Mouse (Mus musculus): ENCODE data around the gene Kcnd1. TPM values are rescaled to one million over a fixed set of nuclear protein-coding genes. Genes with fewer than 3 reads are reported as not detected.
A peak's percentile ranks its signal among the peaks of the same experiment; 100 is the strongest.

The Kcnd1 gene
- polyA plus RNA-seq (2015; fragmentation: Nextera tagmentation; extraction: Ambion mirVana), result 0.18 and 0.37 TPM in 2 replicates

DNA sequence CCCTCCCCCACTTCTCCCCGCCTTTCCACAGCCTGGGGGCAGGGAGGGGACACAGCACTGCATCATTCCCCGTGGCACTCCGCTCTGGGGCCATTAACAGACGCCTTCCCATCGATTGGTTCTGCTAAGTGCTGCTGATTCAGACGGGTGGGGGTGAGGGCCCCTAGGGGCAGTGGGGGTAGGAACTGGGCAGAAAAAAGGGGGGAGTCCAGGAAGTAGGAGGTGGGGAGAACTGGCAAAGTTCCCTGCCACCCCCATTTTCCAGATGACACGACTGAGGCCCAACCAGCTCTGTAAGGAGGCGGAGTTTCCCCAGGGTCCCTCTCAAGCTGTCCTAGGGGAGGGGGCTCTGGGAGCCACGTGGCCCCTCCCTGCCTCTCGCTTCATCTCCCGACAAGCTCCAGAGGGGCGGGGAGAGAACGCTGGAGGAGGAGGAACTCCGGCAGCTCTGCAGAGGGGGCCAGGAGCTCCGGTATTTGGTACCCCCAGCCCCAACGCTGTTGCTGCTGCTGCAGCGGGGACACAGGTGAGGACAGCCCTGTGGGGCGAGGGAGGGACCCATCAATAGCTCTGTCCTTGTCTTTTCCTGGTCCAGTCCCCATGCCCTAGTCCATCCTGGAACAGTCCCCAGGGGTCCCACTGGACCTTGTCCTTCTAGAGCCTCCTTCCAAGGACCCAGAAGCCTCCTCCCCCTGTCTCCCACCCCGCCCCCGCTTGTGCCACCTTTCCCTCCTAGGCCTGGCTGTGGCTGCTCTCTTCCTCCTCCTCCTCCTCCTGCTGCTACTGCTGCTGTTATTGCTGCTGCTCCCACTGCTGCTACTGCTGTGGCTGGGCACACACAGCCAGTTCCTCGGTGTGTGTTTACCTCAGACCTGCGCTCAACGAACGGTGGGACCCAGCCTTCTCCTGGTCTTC, at the start of gene Kcnd1:
Gene Kcnd1 (plus strand): TSS at position 425 of the 915 bp plus-strand sequence.
- peak; percentile 22; the same call in 1 of the 2 replicates for ATAC-seq (ENCODE audit: insufficient read depth)

DNA sequence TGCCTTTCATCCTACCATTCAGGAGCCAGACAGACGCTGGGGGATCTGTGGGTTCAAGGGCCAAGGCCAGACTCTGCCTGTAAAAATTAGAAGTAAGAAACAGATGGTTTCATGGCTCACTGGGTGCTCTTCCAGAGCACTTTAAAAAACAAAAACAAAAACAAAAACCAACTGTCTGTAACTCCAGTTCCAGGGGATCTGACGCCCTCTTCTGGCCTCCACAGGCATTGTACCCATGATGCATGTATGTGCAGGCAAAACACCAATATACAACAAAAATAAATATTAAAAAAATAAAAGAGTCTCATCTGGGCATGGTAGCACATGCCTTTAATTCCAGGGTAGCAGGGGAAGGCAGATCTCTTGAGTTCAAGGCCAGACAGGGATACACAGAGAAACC, 49.3 kb upstream of the Kcnd1 start:
- H3K36me3 ChIP-seq (replicated peaks), result peaks cover 30% of the 10 kb centered on the region
- 35% methylated on average over 2 of the region's 2 CpGs for WGBS (ENCODE audit: insufficient replicate concordance)
- no peak overlapping the region for H3K27ac ChIP-seq (replicated peaks)
- H3K27me3 ChIP-seq, result no peaks in the 10 kb centered on the region
- H3K4me3 ChIP-seq (replicated peaks), result no peak overlapping the region
- H3K9ac ChIP-seq, result no peak overlapping the region
- ATAC-seq (ENCODE audit: insufficient read depth), result no peak
- no peaks in the 10 kb centered on the region for H3K9me3 ChIP-seq (replicated peaks)
- H3K4me2 ChIP-seq, result no peak overlapping the region
- peaks cover 22% of the 10 kb centered on the region for H3K4me1 ChIP-seq (replicated peaks)

More for the DNA sequence above, at the start of gene Kcnd1:
- peak within 1 kb of the TSS; percentile 45 for H3K4me2 ChIP-seq
- WGBS (ENCODE audit: insufficient replicate concordance), result 15% methylated on average over 24 of the region's 24 CpGs
- peaks cover 25% of the 10 kb centered on the region for H3K36me3 ChIP-seq (replicated peaks)
- no peaks in the 10 kb centered on the region for H3K9me3 ChIP-seq (replicated peaks)
- H3K27me3 ChIP-seq, result no peaks in the 10 kb centered on the region
- H3K9ac ChIP-seq, result no peak within 1 kb of the TSS
- H3K4me3 ChIP-seq (replicated peaks), result 0 out of 2 replicates have a peak within 1 kb of the TSS, but pooled peaks have one; percentile 2
- H3K4me1 ChIP-seq (replicated peaks), result peaks cover 10% of the 10 kb centered on the region
- H3K27ac ChIP-seq (replicated peaks), result no peak within 1 kb of the TSS

GRCm38 (mm10) chrX:7775501-7776205, 46.4 kb upstream of the Kcnd1 start:
- Histone ChIP-seq H3K4me2 (no peak overlapping the region), H3K36me3 (replicated peaks) (peaks cover 20% of the 10 kb centered on the region), H3K4me3 (replicated peaks) (no peak overlapping the region), H3K27me3 (no peaks in the 10 kb centered on the region), H3K4me1 (replicated peaks) (peaks cover 28% of the 10 kb centered on the region), H3K9me3 (replicated peaks) (no peaks in the 10 kb centered on the region), H3K9ac (no peak overlapping the region), H3K27ac (replicated peaks) (0 out of 2 replicates have a peak overlapping the region, but pooled peaks have one; percentile 94)
- WGBS (ENCODE audit: insufficient replicate concordance), result 61% methylated on average over 9 of the region's 9 CpGs
- ATAC-seq (ENCODE audit: insufficient read depth), result no peak

DNA sequence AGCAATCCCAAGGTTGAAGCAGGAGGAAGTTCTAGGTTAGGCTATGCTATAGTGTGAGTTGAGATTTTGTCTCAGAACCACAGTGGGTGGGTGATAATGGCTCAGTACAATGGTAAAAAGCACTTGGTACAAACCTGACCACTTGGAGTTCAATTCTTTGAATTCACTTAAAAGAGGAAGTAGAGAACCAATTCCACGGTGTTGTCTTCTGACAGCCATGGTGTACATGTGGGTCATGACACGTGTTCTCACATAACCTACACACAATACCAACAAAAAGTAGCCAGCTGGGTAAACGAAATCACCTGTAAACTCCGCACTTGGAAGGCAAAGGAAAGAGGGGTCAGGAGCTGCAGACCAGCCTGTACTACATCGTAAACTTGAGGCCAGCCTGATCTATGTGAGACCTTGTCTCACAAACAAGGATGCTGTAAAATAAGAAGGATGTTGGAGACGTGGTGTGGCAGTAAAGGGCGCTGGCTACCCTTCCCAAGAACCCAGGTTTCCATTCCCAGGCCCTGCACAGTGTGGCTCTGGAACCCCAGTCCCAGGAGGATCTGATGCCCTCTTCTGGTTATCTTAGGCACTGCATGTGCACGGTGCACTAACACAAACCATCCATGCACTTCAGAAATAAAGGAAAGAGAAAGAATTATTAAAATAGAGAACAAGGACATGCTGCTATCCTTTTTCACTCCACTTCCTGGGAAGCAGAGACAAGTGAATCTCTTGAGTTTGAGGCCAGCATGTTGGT, 45.6 kb upstream of the Kcnd1 start:
- H3K27me3 ChIP-seq, result no peaks in the 10 kb centered on the region
- peaks cover 32% of the 10 kb centered on the region for H3K4me1 ChIP-seq (replicated peaks)
- H3K9ac ChIP-seq, result no peak overlapping the region
- H3K4me3 ChIP-seq (replicated peaks), result no peak overlapping the region
- ATAC-seq (ENCODE audit: insufficient read depth), result peak; percentile 38; the same call in 1 of the 2 replicates
- no peaks in the 10 kb centered on the region for H3K9me3 ChIP-seq (replicated peaks)
- WGBS (ENCODE audit: insufficient replicate concordance), result 34% methylated on average over 8 of the region's 8 CpGs
- peaks cover 12% of the 10 kb centered on the region for H3K36me3 ChIP-seq (replicated peaks)
- H3K27ac ChIP-seq (replicated peaks), result peak overlapping the region; percentile 94
- H3K4me2 ChIP-seq, result no peak overlapping the region

- WGBS (ENCODE audit: insufficient replicate concordance), result 21% methylated on average over 7 of the region's 7 CpGs
- Histone ChIP-seq H3K27ac (replicated peaks) (peak overlapping the region; percentile 94), H3K4me1 (replicated peaks) (peaks cover 32% of the 10 kb centered on the region), H3K9me3 (replicated peaks) (no peaks in the 10 kb centered on the region), H3K36me3 (replicated peaks) (peaks cover 3% of the 10 kb centered on the region; the same call in 1 of the 2 replicates), H3K4me2 (peak overlapping the region; percentile 56), H3K4me3 (replicated peaks) (0 out of 2 replicates have a peak overlapping the region, but pooled peaks have one; percentile 10), H3K27me3 (no peaks in the 10 kb centered on the region), H3K9ac (no peak overlapping the region)
- peak; percentile 91 for ATAC-seq (ENCODE audit: insufficient read depth)
Measured at GRCm38 (mm10) chrX:7778450-7779244, 43.4 kb upstream of the Kcnd1 start.

DNA sequence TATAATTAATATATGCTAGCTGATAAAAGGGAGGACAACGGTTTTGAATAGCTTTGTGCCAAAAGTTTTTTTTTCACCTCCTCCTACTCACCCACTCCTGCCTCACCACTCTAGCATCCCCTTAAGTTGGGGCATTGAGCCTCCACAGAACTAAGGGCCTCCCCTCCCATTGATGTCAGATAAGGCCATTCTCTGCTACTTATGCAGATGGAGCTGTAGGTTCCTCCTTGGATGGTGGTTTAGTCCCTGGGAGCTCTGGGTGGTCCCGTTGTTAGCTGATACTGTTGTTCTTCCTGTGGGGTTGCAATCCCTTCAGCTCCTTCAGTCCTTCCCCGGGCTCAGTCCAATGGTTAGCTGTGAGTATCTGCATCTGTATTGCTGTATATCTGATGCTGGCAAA, 42.8 kb upstream of the Kcnd1 start:
- no peaks in the 10 kb centered on the region for H3K36me3 ChIP-seq (replicated peaks)
- H3K4me2 ChIP-seq, result peak overlapping the region; percentile 56
- peak overlapping the region; percentile 94 for H3K27ac ChIP-seq (replicated peaks)
- H3K27me3 ChIP-seq, result no peaks in the 10 kb centered on the region
- 11% methylated on average over 3 of the region's 3 CpGs for WGBS (ENCODE audit: insufficient replicate concordance)
- H3K4me1 ChIP-seq (replicated peaks), result peaks cover 32% of the 10 kb centered on the region
- no peaks in the 10 kb centered on the region for H3K9me3 ChIP-seq (replicated peaks)
- peak; percentile 69 for ATAC-seq (ENCODE audit: insufficient read depth)
- 0 out of 2 replicates have a peak overlapping the region, but pooled peaks have one; percentile 21 for H3K9ac ChIP-seq
- 0 out of 2 replicates have a peak overlapping the region, but pooled peaks have one; percentile 5 for H3K4me3 ChIP-seq (replicated peaks)

DNA sequence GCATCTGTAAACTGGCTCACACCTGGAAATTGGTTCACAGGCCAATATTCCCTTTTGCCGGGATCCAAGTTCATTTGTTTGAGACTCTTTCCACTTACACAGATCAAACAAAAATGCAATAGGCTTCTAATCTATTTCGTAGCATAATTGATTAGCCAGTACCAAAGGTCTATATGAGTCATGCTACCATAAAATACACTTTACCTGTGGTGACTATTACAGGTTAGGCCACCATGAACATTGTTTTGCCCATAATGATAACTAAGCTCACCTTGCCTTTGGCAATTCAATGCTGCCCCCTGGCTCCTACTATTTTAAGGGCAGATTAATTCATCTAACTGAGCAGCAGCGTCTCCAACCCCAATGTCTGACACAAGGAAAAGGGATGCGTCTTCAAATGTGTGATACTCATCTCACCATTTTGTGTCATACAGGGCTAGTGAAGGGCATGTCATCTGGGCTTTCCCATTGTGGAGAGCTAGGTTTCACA, 39.4 kb upstream of the Kcnd1 start:
- Histone ChIP-seq H3K9ac (no peak overlapping the region), H3K36me3 (replicated peaks) (no peaks in the 10 kb centered on the region), H3K4me2 (no peak overlapping the region), H3K27me3 (no peaks in the 10 kb centered on the region), H3K27ac (replicated peaks) (no peak overlapping the region), H3K4me1 (replicated peaks) (peaks cover 24% of the 10 kb centered on the region), H3K9me3 (replicated peaks) (no peaks in the 10 kb centered on the region), H3K4me3 (replicated peaks) (no peak overlapping the region)
- no peak for ATAC-seq (ENCODE audit: insufficient read depth)
- WGBS (ENCODE audit: insufficient replicate concordance), result 59% methylated on average over 4 of the region's 4 CpGs

- Histone ChIP-seq H3K27me3 (no peaks in the 10 kb centered on the region), H3K27ac (replicated peaks) (peak within 1 kb of the TSS; percentile 77), H3K36me3 (replicated peaks) (peaks cover 12% of the 10 kb centered on the region), H3K4me3 (replicated peaks) (peak within 1 kb of the TSS; percentile 66), H3K4me1 (replicated peaks) (peaks cover 11% of the 10 kb centered on the region; the same call in 1 of the 2 replicates), H3K4me2 (peak within 1 kb of the TSS; percentile 64), H3K9me3 (replicated peaks) (no peaks in the 10 kb centered on the region), H3K9ac (peak within 1 kb of the TSS; percentile 62)
- 13% methylated on average over 24 of the region's 24 CpGs for WGBS (ENCODE audit: insufficient replicate concordance)
- ATAC-seq (ENCODE audit: insufficient read depth), result peak; percentile 88
Measured at GRCm38 (mm10) chrX:7789542-7790136, 32.5 kb upstream of the Kcnd1 start, which contains the start of gene Gripap1. TSS of gene Gripap1 (plus strand) at chrX:7789765.

DNA sequence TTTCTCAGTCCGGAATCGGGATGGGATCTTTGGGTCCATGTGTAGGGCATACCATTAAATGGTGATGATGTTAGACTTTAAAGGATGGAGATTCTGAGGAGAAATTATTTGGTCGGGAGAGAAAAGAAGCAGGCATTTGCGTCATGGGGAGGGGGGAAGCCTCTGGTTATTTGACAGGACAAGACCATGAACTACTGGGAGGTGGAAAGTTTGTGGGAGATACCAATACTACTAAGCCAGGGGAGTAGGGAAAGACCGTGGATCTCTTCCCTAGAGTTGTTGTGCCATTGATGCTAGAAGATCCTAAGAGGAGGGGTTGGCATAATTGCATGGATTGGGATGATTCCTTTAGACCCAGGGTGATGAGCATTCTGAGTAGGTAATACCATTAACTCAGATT, 31.8 kb upstream of the Kcnd1 start:
- Histone ChIP-seq H3K36me3 (replicated peaks) (peaks cover 12% of the 10 kb centered on the region), H3K4me2 (peak overlapping the region; percentile 64), H3K9ac (peak overlapping the region; percentile 62), H3K27ac (replicated peaks) (peak overlapping the region; percentile 64), H3K9me3 (replicated peaks) (no peaks in the 10 kb centered on the region), H3K4me1 (replicated peaks) (peaks cover 11% of the 10 kb centered on the region; the same call in 1 of the 2 replicates), H3K4me3 (replicated peaks) (peak overlapping the region; percentile 66), H3K27me3 (no peaks in the 10 kb centered on the region)
- WGBS (ENCODE audit: insufficient replicate concordance), result 21% methylated on average over 5 of the region's 5 CpGs
- ATAC-seq (ENCODE audit: insufficient read depth), result 0 out of 2 replicates have a peak, but pooled peaks have one; percentile 31

Data from liver, embryonic 15.5 days (tissue).